Mouse (Mus musculus) adrenal gland, postnatal 25 days (tissue): ENCODE measurements around the gene Cage1. TPM values are rescaled to one million over a fixed set of nuclear protein-coding genes. Genes with fewer than 3 reads are reported as not detected.
A peak's percentile ranks its signal among the peaks of the same experiment; 100 is the strongest.

ENCODE experiments used
- DNase-seq: peaks from one replicate; pipeline ENCODE4 v3.0.0; 2021; ENCODE audit warnings: mixed read lengths
- total RNA-seq: library from RNA; stranded (reverse); gene quantifications from 2 replicates; pipeline ENCODE4 v1.2.3, GENCODE M21; 2021

Gene Cage1
- total RNA-seq, 1 experiment from 2014 or later = 6.7 TPM

DNA sequence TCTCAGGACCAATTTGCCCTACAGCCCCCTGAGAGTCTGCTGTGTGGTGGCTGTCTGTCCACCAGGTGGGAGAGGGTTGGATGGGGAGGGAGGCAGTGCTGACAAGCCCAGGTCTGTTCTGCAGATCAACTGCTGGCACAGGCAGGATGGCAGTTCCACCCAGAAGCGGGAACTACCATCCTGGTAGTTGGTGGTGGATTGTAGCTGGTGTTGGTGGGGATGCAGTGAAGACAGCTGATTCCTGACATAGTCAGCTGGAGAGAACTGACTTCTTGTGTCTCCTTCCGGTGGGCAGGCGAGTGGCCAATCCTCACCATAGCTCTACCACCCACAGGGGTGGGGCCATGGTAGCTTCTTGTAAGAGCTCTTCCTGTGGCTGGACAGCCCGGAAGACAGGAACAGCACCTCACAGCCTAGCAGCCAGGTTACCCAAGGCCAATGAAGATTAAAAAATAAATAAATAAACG, 26.4 kb downstream of the Cage1 start:
- DNase-seq = no peak

DNA sequence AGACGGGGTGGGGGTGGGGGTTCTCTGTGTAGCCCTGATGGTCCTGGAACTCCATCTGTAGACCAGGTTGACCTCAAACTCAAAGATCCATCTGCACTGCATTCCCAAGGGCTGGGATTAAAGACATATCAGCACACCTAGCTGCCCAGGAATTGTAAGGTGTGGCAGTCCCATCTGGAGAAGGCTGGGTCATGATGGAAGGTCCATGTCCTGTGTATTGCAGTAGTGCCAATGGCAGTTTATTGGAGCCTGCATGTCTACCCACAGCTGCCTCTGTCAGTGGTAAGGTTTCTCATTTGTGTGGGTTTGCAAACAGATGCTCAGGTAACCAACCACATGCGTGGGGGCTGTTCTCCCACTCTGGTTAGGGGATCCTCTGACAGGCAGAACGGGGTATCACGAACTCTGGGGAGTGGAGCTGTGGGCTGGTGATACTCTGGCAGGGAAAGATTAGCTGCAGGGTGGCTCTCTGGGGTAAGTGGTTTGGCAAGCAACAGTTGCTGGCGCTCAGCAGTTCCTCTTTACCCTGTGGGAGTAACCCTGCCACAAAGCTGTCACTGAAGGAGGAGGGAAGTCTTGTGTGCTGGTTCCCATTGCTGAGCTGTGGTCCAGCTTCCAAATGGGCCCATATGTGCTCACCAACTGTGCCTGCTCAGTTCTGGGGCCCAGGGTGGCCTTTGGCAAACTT, 27.0 kb downstream of the Cage1 start:
- DNase-seq = no peak

DNA sequence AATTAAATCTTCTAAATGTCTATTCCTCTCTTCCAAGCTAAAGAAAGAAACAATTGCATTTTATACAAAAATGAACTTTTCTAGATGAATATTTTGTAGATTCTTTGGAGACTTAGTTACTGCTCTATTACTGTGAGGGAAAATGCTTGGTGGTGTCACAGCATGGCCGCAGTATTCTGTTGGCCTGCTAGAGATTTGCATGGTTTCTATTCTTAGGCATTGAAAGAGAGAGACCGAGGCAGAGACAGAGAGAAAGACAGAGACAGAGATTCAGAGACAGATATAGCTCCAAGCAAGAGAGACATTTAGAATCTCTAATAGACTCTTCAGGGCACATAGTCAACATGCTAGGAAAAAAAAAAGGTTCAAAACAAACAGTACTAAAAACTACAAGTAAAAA, 28.9 kb downstream of the Cage1 start:
- DNase-seq = no peak

DNA sequence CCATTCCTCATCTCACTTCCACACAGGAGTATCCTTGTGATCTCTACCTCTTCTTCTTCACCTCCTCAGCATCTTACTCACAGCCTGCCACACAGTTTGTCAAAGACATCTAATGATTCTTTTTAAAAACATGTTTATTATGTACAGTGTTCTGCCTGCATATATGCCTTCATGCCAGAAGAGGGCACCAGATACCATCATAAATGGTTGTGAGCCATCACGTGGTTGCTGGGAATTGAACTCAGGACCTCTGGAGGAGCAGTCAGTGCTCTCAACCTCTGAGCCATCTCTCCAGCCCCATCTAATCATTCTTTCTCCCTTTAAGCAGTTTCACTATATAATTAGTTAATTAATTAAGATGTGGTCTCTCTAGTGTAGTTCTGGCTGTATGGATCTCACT, 34.4 kb downstream of the Cage1 start:
- DNase-seq = no peak

DNA sequence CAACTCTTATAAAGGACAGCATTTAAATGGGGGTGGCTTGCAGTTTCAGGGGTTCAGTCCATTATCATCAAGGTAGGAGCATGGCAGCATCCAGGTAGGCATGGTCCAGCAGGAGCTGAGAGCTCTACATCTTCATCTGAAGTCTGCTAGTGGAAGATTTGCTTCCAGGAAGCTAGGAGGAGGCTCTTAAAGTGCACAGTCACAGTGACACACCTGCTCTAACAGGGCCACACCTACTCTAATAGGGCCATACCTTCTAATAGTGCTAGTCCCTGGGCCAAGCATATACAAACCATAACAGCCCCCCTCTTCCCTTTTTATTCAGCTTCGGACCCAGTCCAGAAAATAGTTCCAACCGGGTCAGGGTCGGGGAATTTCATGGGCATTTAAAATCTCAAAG, 37.2 kb downstream of the Cage1 start:
- DNase-seq = no peak

DNA sequence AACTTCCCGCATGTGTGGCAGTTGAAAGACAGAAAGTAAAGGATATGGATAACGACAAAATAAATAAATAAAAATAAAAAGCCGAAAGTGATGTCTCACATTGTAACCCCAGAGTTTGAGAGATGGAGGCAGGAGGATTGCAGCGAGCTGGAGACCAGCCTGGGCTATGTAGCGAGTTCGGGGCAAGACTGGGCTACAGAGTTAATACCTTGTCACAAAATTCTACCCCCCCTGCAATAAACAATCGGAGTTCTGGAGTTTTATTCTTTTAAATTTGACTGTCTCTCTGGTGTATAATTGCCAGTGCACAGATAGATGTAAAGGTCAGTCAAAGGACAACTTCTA, 42.5 kb downstream of the Cage1 start:
- DNase-seq = no peak

DNA sequence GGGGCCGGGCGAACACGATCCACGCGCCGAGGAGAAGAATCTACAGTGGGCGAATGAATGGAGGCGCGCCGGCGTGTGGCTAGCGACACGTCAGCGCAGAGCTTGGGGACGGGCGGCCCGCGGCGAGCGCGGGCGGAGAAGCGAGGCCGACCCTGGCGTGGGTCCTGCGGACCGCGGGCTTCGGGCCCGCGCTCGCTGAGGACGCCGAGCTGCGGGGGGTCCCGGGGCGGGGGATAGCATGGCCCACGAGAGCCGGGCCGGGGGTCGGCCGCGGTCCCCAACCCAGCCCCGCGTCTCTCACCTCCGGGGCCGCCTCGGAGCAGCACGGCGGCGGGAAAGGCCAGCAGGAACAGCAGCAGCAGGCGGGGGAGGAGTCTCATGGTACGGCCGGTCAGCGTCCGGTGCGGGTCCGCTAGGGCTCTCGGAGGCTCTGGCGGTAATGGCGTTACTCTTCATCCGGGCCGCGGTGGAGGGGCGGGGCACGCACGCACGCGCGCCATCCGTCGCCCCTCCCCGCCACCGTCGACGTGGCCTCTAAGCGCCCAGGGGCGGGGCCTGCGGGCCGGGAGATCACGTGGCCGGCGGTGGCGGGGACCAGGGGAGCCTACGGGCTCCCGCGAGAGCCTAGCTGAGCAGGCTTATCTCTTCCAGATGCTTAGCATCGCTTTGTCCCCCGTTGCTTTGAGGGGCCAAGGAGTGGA, 43.0 kb downstream of the Cage1 start, which contains the start of gene Ssr1:
Ssr1 (minus strand) TSS at position 514 of the 701 bp plus-strand sequence.
- peak; percentile 98 for DNase-seq

DNA sequence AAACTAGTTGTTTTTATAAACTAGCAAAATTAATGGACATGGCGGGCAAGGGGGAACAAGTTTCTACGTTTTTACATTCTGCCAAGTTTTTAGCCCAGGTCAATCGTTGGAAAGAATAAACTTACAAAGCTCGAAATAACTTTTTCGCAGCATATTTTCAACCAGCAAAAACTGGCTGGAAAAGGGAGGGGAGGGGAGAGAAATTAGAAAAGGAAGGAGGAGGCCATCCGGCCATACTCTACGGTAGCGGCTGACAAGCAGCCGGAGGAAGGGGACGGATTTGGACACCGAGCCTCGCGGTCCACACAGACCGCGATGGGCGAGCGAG, 43.5 kb downstream of the Cage1 start:
- no peak for DNase-seq

DNA sequence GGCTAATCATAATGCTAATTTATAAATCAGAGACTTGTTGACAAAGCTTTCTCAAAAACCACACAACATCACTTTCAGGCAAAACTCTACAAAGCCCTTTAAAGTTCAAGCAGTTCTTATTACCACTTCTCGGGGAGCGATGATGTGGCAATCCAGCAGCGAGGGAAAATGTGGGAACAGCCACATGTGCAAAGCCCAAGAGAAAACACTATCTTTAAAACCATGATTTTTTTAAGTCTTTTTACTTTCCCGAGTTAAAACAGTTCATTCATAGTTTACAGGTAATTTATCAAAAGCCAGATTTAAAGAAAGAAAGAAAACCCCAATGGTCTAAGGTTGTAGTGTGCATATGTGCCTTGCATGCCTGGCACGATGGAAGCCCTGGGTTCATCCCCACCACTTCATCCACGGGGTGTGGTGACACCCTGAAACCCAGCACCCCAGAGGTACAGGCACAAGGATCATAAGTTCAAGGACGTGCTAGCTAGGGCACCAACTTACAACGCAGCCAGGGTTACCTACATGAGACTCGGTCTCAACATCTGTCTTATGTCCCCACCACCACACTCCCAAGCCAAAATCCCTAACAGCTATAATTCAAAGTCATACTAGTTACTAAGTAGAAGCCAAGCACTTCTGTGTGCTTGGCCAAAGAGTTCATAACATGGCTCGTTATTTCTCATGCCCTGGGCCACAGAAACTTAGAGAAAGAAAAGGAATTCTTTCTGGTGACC, 44.1 kb downstream of the Cage1 start:
- no peak for DNase-seq

DNA sequence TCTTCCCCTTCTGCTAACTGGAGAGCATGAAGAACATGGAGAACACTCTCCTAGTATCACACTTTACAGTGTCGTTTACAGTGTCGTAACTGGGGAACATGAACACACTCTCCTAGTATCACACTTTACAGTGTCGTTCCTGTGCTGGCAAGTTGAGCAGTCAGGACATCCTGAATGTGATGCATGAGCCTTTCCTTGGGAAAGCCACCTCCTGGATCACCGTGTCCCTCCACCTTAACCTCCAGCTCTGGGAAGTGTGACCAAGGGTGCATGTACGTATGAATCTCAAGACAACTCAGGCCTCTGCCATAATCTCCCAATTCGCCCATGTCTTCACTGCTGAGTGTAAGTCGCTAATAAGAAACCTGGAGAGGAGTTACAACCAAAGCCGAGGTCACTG, 47.2 kb downstream of the Cage1 start:
- DNase-seq = no peak

DNA sequence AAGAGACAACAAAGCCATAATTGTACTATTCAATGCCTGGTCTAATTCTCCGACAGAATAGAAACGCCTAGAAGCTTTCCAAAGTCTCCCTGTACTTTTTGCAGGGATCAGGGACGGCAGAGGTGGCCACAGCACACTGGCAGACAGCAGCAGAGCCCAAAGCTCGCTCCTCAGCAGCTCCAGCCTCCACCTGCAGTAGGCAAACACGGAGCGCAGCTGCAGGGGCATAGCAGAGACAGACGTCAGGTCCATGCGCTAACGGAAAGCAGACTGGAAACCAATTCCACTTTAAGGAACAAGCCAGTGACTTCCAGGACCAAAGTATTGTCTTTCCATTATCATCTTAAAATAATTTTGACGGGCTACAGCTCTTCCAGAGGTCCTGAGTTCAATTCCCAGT, 50.7 kb downstream of the Cage1 start:
- no peak for DNase-seq

DNA sequence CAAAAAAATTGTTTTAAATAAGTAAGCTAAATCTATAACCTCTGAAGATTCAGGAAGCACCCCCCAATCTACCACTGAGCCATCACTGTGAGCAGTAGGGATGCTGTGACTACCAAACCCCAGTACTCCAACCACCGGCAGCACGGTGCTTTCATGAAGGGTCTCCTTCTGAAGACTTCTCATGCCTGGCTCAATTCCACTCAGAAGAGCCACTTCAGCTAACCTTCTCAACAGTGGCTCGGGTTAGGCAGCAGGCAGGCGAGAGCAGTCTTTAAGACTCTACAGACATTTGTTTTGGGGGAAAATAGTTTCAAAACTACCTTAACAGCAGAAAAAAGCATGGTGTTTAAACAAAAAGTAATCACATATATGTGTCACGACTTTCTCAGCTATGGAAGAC, 55.8 kb downstream of the Cage1 start:
- no peak for DNase-seq

DNA sequence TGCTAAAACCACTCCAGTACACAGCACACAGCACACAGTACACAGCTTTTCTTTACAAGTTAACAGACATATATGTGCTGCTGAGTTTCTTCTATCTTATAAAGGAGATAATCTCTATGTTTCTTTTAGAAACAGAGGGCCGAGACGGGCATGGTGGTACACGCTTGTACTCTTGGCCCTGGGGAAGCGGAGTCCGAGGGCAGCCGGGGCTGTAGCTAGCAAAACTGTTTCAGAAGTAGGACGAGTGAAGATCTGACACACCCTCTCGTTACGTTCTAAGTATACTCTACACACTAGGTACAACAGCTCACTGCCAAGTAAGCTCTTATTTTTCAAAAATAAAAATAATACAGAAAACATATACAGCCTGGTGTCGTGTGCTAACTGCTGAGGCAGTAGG, 56.5 kb downstream of the Cage1 start:
- no peak for DNase-seq

DNA sequence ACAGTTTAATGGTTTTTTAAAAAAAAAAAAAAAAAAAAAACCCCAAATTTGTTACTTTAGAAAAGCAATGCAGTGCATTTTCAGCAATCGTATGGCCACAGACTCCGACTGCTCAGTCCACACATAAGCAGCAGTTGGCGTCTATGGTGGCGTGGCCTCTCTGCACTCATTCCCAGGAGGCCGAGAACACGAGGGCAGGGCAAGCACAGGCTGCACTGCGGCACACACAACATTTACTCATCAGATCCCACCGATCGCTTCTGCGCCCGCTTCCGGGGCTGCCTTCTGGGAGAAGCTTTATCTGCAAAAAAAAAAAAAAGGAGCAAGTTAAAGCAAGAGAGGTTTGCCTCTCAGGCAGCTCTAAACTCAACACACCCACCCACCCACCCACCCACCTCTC, 57.4 kb downstream of the Cage1 start:
- DNase-seq = no peak

DNA sequence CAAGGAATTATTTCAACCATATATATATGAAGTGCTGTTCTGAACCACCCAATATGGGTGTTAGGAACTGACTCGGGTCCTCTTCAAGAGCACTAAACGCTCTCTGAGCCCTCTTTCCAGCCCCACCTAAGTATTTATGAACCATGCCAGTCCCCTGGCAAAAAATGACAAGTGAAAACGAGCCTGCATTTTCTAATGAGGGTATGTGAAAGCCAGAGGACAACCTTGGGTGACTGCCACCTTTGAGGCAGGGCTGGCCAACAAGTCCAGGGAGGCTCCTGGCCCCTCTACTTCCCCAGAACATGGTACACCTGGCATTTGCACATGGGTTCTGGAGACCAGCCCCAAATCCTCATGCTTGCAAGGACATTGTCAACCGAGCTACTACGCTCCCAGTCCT, 62.1 kb downstream of the Cage1 start:
- DNase-seq = no peak

DNA sequence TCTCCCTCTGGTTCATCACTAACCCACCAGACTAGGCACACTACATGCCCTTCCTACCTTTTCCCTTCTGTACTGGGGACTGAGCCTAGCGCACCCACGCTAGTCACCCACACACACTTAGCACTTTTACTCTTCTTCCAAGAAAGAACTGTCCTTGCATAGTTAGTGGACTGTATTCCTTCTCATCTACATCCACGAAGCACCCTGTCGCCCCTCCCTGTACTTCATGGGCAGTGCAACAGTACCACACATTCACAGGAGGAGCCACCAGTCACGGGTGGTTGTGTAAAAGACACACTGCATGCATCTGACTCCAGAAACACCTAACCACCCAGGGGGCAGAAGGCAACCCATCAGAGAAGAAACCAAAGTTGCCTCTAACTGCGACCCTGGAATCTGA, 62.8 kb downstream of the Cage1 start:
- DNase-seq = no peak

DNA sequence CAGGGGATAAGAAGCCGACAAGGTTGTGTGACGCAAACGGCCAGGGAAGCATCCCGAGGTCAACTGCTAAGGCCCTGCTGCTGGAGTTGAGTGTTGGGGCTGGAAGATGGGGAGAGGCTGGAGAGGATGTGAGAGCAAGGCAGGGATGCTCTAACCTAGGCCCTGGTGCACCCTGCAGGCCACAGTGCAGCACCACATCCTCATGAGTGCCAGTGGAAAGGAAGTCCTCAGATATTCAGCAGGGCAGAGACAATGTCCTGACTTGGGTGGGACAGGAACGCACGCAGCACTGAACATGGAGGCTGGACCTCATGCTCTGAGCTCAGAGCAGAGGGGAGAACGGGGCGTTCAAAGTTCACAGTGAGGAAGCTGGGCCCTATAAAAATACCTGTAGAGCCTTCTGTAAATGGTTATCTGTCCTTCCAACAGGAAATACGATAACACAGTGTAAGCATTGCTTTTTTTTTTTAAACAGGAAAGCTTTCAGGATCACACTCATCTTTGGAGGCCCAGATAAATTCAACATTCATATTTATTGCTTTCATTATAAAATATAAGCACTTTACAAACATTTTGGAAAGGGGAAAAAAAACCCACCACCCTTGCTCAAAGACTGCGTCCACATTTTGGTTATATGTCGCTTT, 65.9 kb downstream of the Cage1 start:
- DNase-seq = no peak

DNA sequence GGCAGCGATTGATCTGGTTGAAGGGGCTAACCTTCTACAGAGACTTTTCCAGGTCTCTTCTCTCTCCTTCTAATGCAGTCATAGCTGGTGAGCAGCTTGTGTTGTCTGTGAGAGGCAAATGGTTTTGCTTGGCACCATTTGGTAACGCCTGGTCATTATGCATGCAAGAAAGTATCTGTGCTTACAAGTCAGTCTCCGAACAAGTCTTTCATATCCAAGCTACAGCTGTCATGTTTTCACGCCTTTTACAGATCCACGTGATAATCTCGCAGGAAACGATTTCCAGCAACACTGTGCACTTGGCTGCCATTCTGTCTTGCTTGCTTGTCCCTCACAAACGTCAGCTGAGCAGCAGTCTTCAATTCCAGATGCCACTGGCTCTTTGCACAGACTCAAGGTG, 66.9 kb downstream of the Cage1 start:
- DNase-seq = no peak

DNA sequence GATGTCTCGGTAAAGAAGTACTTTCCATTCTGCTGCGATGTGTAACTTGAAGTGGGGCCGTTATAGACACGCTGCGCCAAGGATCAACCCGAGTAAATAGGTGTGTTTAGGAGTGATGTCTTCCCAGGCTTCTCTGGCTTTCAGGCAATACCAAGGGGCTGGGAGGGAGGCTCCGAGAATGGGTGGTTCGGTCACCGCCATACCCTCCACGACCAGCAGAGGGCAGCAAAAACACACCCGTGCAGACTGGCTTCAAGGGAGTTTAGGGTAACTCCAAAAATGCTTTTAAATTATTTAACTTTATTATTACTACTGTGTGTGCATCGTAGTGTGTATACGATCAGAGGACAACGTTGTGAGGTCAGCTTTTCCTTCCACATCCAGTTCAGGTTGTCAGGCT, 67.5 kb downstream of the Cage1 start:
- peak; percentile 86 for DNase-seq

DNA sequence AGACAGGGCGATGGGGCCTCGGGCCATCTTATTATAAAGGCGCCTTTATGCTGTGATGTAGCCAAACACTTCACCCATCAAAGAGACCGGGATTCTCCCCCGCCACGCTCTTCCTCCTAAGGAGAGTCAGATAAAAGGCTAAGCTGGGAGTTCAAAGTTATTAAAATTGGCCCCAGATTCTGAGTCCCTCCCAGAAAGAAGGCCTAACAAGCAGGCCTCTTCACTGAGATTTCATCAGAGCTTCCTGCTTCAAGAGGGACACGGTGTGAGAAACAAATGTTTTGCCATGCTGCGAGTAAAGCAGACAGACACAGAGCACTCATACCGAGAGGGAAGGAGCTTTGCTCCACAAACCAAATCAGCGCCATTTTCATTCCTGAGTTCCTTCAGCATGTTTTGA, 69.3 kb downstream of the Cage1 start:
- DNase-seq = no peak

DNA sequence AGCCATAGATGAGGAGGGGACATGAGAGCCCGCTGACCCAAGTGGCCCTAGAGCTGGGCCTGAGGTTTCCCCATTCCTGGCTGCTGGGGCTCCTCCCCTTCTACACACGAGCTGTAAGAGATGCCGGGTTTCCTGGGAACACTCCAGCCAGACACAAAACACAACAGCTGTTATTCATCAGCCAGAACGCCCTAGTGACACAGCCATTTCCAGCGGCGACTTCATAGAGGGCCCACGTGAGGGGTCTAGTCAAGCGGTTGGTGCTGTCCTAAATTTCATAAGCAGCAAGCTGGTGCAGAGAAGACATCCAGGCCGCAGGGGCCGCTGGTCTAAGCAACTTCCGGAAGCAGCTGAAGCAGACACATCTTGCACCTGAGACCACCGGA, 69.8 kb downstream of the Cage1 start:
- DNase-seq = no peak

DNA sequence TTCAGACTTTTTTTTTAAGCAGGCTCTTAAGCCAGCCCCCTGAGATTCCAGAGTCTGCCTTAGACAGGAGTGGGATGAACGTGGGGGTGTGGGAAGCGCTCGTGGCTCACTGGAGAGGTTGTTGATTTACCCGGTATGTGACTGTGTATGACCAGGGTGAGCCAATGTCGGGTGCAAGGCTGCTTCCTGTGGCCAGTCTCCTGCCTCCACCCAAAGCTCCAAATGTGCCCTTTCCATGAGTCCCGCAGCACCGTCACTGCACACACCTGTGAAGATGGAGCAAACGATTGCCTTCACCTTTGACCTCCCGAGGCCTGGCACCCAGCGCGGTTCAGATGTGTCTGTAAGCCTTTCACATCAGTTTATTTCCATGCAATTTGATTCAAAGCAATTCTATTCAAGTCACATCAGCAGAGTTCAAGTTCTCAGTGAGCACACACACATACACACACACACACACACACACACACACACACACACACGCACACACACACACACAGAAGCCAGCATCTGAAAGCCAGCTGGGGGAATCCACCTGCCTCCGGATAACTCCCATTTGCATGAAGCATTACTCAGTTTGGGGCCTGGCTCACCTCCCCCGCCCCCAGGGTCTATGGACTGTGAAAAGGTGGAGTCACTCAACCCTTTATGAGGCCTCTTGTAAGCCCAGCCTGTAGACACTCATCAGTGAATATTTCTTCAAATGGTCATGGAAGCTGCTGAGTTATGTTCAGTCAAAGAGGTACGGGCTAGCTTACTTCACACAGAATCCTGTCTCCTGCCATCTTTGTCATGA, 70.4 kb downstream of the Cage1 start:
- no peak for DNase-seq
